Mouse (Mus musculus): ENCODE measurements around the gene Senp2. TPM values are rescaled to one million over a fixed set of nuclear protein-coding genes. Genes with fewer than 3 reads are reported as not detected.

Gene Senp2
- polyA plus RNA-seq, 1 experiment from 2014 or later, result 52.7 TPM

- no peak overlapping the region for H3K4me3 ChIP-seq
- WGBS, result 67% methylated on average over 2 of the region's 2 CpGs
- no peak for ATAC-seq (ENCODE audit: low FRiP score, low read depth)
- no peak overlapping the region for H3K9ac ChIP-seq
- no peak overlapping the region for H3K4me2 ChIP-seq (replicated peaks)
- peaks cover 5% of the 10 kb centered on the region; the same call in 1 of the 2 replicates for H3K4me1 ChIP-seq
- peaks cover 5% of the 10 kb centered on the region for H3K27me3 ChIP-seq
- H3K36me3 ChIP-seq, result no peaks in the 10 kb centered on the region
- H3K27ac ChIP-seq, result no peak overlapping the region
- no peaks in the 10 kb centered on the region for H3K9me3 ChIP-seq
Measured at GRCm38 (mm10) chr16:21991774-21992173, 17.5 kb upstream of the Senp2 start.

GRCm38 (mm10) chr16:21995304-21995703 lies 14.0 kb upstream of the Senp2 start, which contains the start of gene Liph:
Liph (minus strand) TSS chr16:21995663.
- peaks cover 5% of the 10 kb centered on the region; the same call in 1 of the 2 replicates for H3K4me1 ChIP-seq
- peak within 1 kb of the TSS; percentile 55 for H3K4me2 ChIP-seq (replicated peaks)
- WGBS, result 9% methylated on average over 16 of the region's 16 CpGs
- H3K27ac ChIP-seq, result no peak within 1 kb of the TSS
- H3K36me3 ChIP-seq, result no peaks in the 10 kb centered on the region
- no peaks in the 10 kb centered on the region for H3K9me3 ChIP-seq
- ATAC-seq (ENCODE audit: low FRiP score, low read depth), result no peak
- peak within 1 kb of the TSS; percentile 24 for H3K4me3 ChIP-seq
- H3K9ac ChIP-seq, result no peak within 1 kb of the TSS
- peaks cover 5% of the 10 kb centered on the region for H3K27me3 ChIP-seq

GRCm38 (mm10) chr16:21996402-21996801 lies 12.9 kb upstream of the Senp2 start:
- Histone ChIP-seq H3K4me3 (no peak overlapping the region), H3K36me3 (no peaks in the 10 kb centered on the region), H3K9me3 (no peaks in the 10 kb centered on the region), H3K4me2 (replicated peaks) (no peak overlapping the region), H3K4me1 (peaks cover 5% of the 10 kb centered on the region; the same call in 1 of the 2 replicates), H3K9ac (no peak overlapping the region), H3K27ac (no peak overlapping the region), H3K27me3 (peaks cover 5% of the 10 kb centered on the region)
- 57% methylated on average over 4 of the region's 4 CpGs for WGBS
- ATAC-seq (ENCODE audit: low FRiP score, low read depth), result no peak

- H3K27me3 ChIP-seq, result peaks cover 5% of the 10 kb centered on the region
- no peak overlapping the region for H3K4me3 ChIP-seq
- no peak overlapping the region for H3K9ac ChIP-seq
- H3K36me3 ChIP-seq, result no peaks in the 10 kb centered on the region
- H3K4me2 ChIP-seq (replicated peaks), result no peak overlapping the region
- ATAC-seq (ENCODE audit: low FRiP score, low read depth), result no peak
- H3K9me3 ChIP-seq, result no peaks in the 10 kb centered on the region
- H3K4me1 ChIP-seq, result peaks cover 5% of the 10 kb centered on the region; the same call in 1 of the 2 replicates
- H3K27ac ChIP-seq, result no peak overlapping the region
- 52% methylated on average over 5 of the region's 5 CpGs for WGBS
Measured at GRCm38 (mm10) chr16:21996881-21997641, 12.2 kb upstream of the Senp2 start.

GRCm38 (mm10) chr16:21998061-21998460 lies 11.2 kb upstream of the Senp2 start:
- Histone ChIP-seq H3K4me3 (no peak overlapping the region), H3K27ac (no peak overlapping the region), H3K4me1 (peaks cover 5% of the 10 kb centered on the region; the same call in 1 of the 2 replicates), H3K9me3 (no peaks in the 10 kb centered on the region), H3K4me2 (replicated peaks) (no peak overlapping the region), H3K27me3 (peaks cover 5% of the 10 kb centered on the region), H3K36me3 (no peaks in the 10 kb centered on the region), H3K9ac (no peak overlapping the region)
- WGBS, result 72% methylated on average over 5 of the region's 5 CpGs
- ATAC-seq (ENCODE audit: low FRiP score, low read depth), result no peak

- no peak overlapping the region for H3K4me3 ChIP-seq
- H3K4me2 ChIP-seq (replicated peaks), result no peak overlapping the region
- peaks cover 5% of the 10 kb centered on the region; the same call in 1 of the 2 replicates for H3K4me1 ChIP-seq
- no peaks in the 10 kb centered on the region for H3K9me3 ChIP-seq
- no peaks in the 10 kb centered on the region for H3K36me3 ChIP-seq
- no peak for ATAC-seq (ENCODE audit: low FRiP score, low read depth)
- H3K9ac ChIP-seq, result no peak overlapping the region
- no peak overlapping the region for H3K27ac ChIP-seq
- 80% methylated on average over 4 of the region's 4 CpGs for WGBS
- peaks cover 5% of the 10 kb centered on the region for H3K27me3 ChIP-seq
Measured at GRCm38 (mm10) chr16:21999941-22000690, 9.2 kb upstream of the Senp2 start.

- Histone ChIP-seq H3K9ac (no peak overlapping the region), H3K27me3 (peaks cover 2% of the 10 kb centered on the region), H3K4me3 (no peak overlapping the region), H3K27ac (no peak overlapping the region), H3K36me3 (no peaks in the 10 kb centered on the region), H3K9me3 (no peaks in the 10 kb centered on the region), H3K4me2 (replicated peaks) (no peak overlapping the region), H3K4me1 (no peaks in the 10 kb centered on the region)
- no peak for ATAC-seq (ENCODE audit: low FRiP score, low read depth)
- 67% methylated on average over 4 of the region's 4 CpGs for WGBS
Measured at GRCm38 (mm10) chr16:22001172-22001571, 8.1 kb upstream of the Senp2 start.

- H3K27me3 ChIP-seq, result peaks cover under 1% of the 10 kb centered on the region
- no peak overlapping the region for H3K27ac ChIP-seq
- 47% methylated on average over 3 of the region's 3 CpGs for WGBS
- ATAC-seq (ENCODE audit: low FRiP score, low read depth), result no peak
- H3K9me3 ChIP-seq, result no peaks in the 10 kb centered on the region
- H3K4me3 ChIP-seq, result no peak overlapping the region
- H3K4me2 ChIP-seq (replicated peaks), result no peak overlapping the region
- H3K4me1 ChIP-seq, result no peaks in the 10 kb centered on the region
- no peaks in the 10 kb centered on the region for H3K36me3 ChIP-seq
- no peak overlapping the region for H3K9ac ChIP-seq
Measured at GRCm38 (mm10) chr16:22001606-22002005, 7.7 kb upstream of the Senp2 start.

- ATAC-seq (ENCODE audit: low FRiP score, low read depth), result peak; percentile 71
- H3K4me1 ChIP-seq, result peaks cover 15% of the 10 kb centered on the region
Measured at GRCm38 (mm10) chr16:22009596-22009995, 312 bp downstream of the Senp2 start.

GRCm38 (mm10) chr16:22015569-22015968 lies 6.3 kb downstream of the Senp2 start:
- no peaks in the 10 kb centered on the region for H3K27me3 ChIP-seq
- peaks cover 58% of the 10 kb centered on the region for H3K36me3 ChIP-seq
- no peak overlapping the region for H3K9ac ChIP-seq
- no peak overlapping the region for H3K4me3 ChIP-seq
- no peak overlapping the region for H3K4me2 ChIP-seq (replicated peaks)
- H3K4me1 ChIP-seq, result peaks cover 7% of the 10 kb centered on the region
- H3K27ac ChIP-seq, result no peak overlapping the region
- ATAC-seq (ENCODE audit: low FRiP score, low read depth), result no peak
- no peaks in the 10 kb centered on the region for H3K9me3 ChIP-seq
- 88% methylated on average over 1 of the region's 1 CpGs for WGBS

More at GRCm38 (mm10) chr16:22009596-22009995, 312 bp downstream of the Senp2 start:
- Histone ChIP-seq H3K27ac (peak overlapping the region; percentile 52; the same call in 1 of the 2 replicates), H3K27me3 (no peaks in the 10 kb centered on the region), H3K4me2 (replicated peaks) (peak overlapping the region; percentile 80), H3K9me3 (no peaks in the 10 kb centered on the region), H3K36me3 (peaks cover 7% of the 10 kb centered on the region), H3K9ac (peak overlapping the region; percentile 92), H3K4me3 (peak overlapping the region; percentile 98)
- under 1% methylated on average over 40 of the region's 51 CpGs for WGBS

- Histone ChIP-seq H3K9ac (no peak overlapping the region), H3K4me1 (no peaks in the 10 kb centered on the region), H3K4me3 (no peak overlapping the region), H3K9me3 (peaks cover 5% of the 10 kb centered on the region), H3K36me3 (peaks cover 91% of the 10 kb centered on the region), H3K27me3 (no peaks in the 10 kb centered on the region), H3K27ac (no peak overlapping the region), H3K4me2 (replicated peaks) (no peak overlapping the region)
- no peak for ATAC-seq (ENCODE audit: low FRiP score, low read depth)
- WGBS, result 94% methylated on average over 2 of the region's 2 CpGs
Measured at GRCm38 (mm10) chr16:22022122-22022521, 12.8 kb downstream of the Senp2 start.

- H3K27ac ChIP-seq, result no peak overlapping the region
- H3K36me3 ChIP-seq, result peaks cover 94% of the 10 kb centered on the region
- no peak overlapping the region for H3K4me3 ChIP-seq
- 97% methylated on average over 5 of the region's 5 CpGs for WGBS
- H3K27me3 ChIP-seq, result no peaks in the 10 kb centered on the region
- no peak overlapping the region for H3K9ac ChIP-seq
- H3K4me1 ChIP-seq, result no peaks in the 10 kb centered on the region
- ATAC-seq (ENCODE audit: low FRiP score, low read depth), result no peak
- no peak overlapping the region for H3K4me2 ChIP-seq (replicated peaks)
- no peaks in the 10 kb centered on the region for H3K9me3 ChIP-seq
Measured at GRCm38 (mm10) chr16:22027474-22027873, 18.2 kb downstream of the Senp2 start.
